Mouse (Mus musculus): ENCODE data around the gene Vps37b. TPM values are rescaled to one million over a fixed set of nuclear protein-coding genes. Genes with fewer than 3 reads are reported as not detected.

The Vps37b gene
- polyA plus RNA-seq, 1 experiment from 2014 or later = 37.7 TPM

DNA sequence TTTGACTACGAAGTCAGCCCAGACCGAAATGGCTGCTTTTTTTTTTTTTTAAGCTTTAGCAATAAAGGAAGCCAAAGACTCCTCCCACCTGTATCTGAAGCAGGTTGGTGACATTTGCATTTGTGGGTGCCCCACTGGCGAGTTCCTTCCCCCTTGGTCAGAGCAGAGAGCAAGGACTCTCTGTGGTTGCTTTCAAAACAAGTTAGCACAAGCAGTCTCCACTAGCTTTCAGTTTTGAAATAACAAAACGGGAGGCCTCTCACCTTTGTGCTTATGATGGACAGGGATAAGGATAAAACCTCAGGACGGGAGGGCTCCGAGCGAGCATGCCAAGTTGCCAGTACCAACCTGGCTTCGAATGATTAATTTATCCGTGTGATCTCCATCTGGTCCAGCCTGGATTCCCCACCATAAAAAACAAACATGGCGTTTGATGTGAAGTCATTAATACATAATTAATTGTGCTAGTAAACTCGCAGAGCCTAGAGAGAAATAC is 57.4 kb downstream of the Vps37b start:
- H3K27me3 ChIP-seq = peaks cover 6% of the 10 kb centered on the region; the same call in 1 of the 2 replicates
- no peaks in the 10 kb centered on the region for H3K36me3 ChIP-seq
- peak overlapping the region; percentile 95 for H3K4me2 ChIP-seq (replicated peaks)
- no peak overlapping the region for H3K9ac ChIP-seq
- no peak for ATAC-seq (ENCODE audit: insufficient number of reproducible peaks, low FRiP score, low TSS enrichment, low read depth)
- 34% methylated on average over 11 of the region's 11 CpGs for WGBS
- peaks cover 41% of the 10 kb centered on the region for H3K4me1 ChIP-seq
- peak overlapping the region; percentile 55 for H3K4me3 ChIP-seq (replicated peaks)
- H3K9me3 ChIP-seq (replicated peaks) = no peaks in the 10 kb centered on the region
- H3K27ac ChIP-seq (replicated peaks) = no peak overlapping the region

DNA sequence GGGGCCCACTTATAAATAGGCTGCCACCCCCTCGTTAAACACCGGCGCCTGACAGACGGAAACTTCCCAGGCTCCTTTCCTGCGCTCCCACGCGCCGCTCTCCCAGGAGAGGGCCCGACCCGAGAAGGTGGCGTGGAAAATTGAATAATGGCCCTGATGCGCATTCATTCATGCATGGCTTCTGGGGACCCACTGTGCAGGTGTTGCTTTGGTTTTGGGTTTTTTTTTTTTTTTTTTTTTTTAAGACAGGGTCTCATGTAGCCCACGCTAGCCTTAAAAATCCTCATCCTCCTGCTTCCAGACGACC is 57.9 kb downstream of the Vps37b start:
- H3K27me3 ChIP-seq = peaks cover 6% of the 10 kb centered on the region; the same call in 1 of the 2 replicates
- peak overlapping the region; percentile 95 for H3K4me2 ChIP-seq (replicated peaks)
- peak overlapping the region; percentile 55 for H3K4me3 ChIP-seq (replicated peaks)
- ATAC-seq (ENCODE audit: insufficient number of reproducible peaks, low FRiP score, low TSS enrichment, low read depth) = no peak
- no peaks in the 10 kb centered on the region for H3K36me3 ChIP-seq
- H3K9me3 ChIP-seq (replicated peaks) = no peaks in the 10 kb centered on the region
- WGBS = 0% methylated on average over 14 of the region's 14 CpGs
- H3K27ac ChIP-seq (replicated peaks) = peak overlapping the region; percentile 3
- H3K9ac ChIP-seq = peak overlapping the region; percentile 37
- H3K4me1 ChIP-seq = peaks cover 38% of the 10 kb centered on the region

DNA sequence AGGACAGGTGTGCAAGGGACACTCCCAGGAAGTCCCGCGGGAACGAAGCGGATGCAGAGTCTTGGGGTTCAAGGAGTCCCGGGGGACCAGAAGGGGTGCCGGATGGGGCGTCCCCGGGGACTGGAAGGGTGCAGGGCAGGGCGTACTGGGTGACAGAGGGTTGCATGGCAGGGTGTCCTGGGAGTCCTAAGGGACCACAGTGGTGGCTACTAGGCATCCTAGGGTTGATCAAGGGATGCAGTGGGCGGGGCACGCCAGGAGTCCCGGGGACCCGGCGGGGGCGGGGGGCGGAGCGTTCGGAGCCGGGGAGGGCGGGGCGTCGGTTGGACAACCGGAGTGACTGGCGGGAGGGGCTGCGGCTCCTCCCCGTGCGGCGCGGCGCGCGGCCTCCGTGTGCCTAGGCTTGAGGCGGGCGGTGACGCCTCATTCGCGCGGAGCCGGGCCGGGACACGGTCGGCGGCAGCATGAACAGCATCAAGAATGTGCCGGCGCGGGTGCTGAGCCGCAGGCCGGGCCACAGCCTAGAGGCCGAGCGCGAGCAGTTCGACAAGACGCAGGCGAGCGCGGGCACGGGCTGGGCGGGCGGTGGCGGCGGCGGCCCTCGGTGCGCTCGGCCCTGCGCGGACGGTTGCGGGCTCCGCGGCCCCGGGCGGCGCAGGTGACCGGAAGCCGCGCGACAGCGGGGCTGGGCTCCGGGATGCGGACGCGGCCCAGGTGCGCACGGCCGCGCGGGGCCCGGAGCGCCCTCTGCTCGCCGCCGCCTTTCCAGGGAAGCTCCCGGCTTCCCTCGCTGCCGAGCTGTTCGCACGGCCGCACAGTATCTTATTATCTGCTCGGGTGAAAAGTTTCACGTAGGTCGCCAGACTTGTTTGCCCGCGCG is 58.5 kb downstream of the Vps37b start, which contains the start of gene Hip1r:
Gene Hip1r (plus strand): TSS at position 330 of the 880 bp plus-strand sequence.
- Histone ChIP-seq H3K27me3 (peaks cover 6% of the 10 kb centered on the region; the same call in 1 of the 2 replicates), H3K4me1 (peaks cover 36% of the 10 kb centered on the region), H3K9me3 (replicated peaks) (no peaks in the 10 kb centered on the region), H3K27ac (replicated peaks) (peak within 1 kb of the TSS; percentile 3), H3K9ac (peak within 1 kb of the TSS; percentile 37), H3K36me3 (no peaks in the 10 kb centered on the region), H3K4me3 (replicated peaks) (peak within 1 kb of the TSS; percentile 55), H3K4me2 (replicated peaks) (peak within 1 kb of the TSS; percentile 95)
- peak; percentile 69 for ATAC-seq (ENCODE audit: insufficient number of reproducible peaks, low FRiP score, low TSS enrichment, low read depth)
- WGBS = under 1% methylated on average over 80 of the region's 106 CpGs

GRCm38 (mm10) chr5:123972453-123972852 is 59.6 kb downstream of the Vps37b start:
- H3K27ac ChIP-seq (replicated peaks) = no peak overlapping the region
- H3K27me3 ChIP-seq = peaks cover 6% of the 10 kb centered on the region; the same call in 1 of the 2 replicates
- H3K9ac ChIP-seq = no peak overlapping the region
- 66% methylated on average over 6 of the region's 6 CpGs for WGBS
- H3K4me3 ChIP-seq (replicated peaks) = no peak overlapping the region
- no peak for ATAC-seq (ENCODE audit: insufficient number of reproducible peaks, low FRiP score, low TSS enrichment, low read depth)
- peaks cover 32% of the 10 kb centered on the region for H3K4me1 ChIP-seq
- H3K9me3 ChIP-seq (replicated peaks) = no peaks in the 10 kb centered on the region
- no peak overlapping the region for H3K4me2 ChIP-seq (replicated peaks)
- no peaks in the 10 kb centered on the region for H3K36me3 ChIP-seq

DNA sequence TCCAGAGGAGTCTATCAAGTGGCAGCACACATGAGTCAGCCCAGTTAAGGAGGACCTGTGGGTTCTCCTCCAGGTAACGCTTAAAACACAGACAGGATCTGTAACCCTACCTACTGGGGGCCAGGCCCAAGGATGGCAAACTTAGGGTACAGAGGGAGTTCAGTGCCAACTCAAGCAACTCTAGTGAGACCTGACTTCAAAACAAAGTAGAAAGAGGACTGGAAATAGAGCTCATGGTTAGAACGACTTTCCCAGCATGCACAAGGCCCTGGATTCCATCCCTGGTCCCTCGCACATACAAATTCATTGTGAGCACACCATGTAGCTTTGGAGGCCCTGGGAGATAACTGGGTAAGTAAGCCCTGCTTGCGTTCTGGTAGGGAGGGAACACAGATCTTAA is 61.5 kb downstream of the Vps37b start:
- H3K4me2 ChIP-seq (replicated peaks) = no peak overlapping the region
- H3K9me3 ChIP-seq (replicated peaks) = no peaks in the 10 kb centered on the region
- H3K4me3 ChIP-seq (replicated peaks) = no peak overlapping the region
- peaks cover 20% of the 10 kb centered on the region for H3K4me1 ChIP-seq
- no peak overlapping the region for H3K27ac ChIP-seq (replicated peaks)
- ATAC-seq (ENCODE audit: insufficient number of reproducible peaks, low FRiP score, low TSS enrichment, low read depth) = no peak
- H3K36me3 ChIP-seq = no peaks in the 10 kb centered on the region
- H3K9ac ChIP-seq = no peak overlapping the region
- 81% methylated on average over 4 of the region's 4 CpGs for WGBS
- H3K27me3 ChIP-seq = peaks cover 6% of the 10 kb centered on the region; the same call in 1 of the 2 replicates

DNA sequence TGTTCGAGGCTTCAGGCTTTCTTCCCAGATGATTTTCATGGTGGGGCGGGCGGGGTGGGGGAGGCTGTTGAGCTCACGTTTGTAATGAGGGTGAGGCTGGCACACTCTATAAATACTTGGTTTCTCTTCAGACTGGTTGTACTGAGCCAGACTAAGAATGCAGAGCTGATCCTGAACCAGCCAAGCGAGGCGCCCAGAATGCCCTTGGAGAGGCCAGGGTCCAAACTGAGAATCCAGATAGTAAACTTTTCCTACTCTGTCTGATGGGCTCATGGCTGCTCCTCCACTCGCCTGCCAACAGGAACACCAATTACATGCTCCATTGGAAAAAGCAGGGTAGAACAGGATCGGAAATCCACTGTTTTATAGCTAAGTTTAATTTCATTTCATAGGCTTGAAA is 62.9 kb downstream of the Vps37b start:
- H3K4me3 ChIP-seq (replicated peaks) = no peak overlapping the region
- WGBS = 66% methylated on average over 8 of the region's 8 CpGs
- H3K36me3 ChIP-seq = no peaks in the 10 kb centered on the region
- peaks cover 7% of the 10 kb centered on the region for H3K4me1 ChIP-seq
- no peaks in the 10 kb centered on the region for H3K9me3 ChIP-seq (replicated peaks)
- ATAC-seq (ENCODE audit: insufficient number of reproducible peaks, low FRiP score, low TSS enrichment, low read depth) = no peak
- H3K4me2 ChIP-seq (replicated peaks) = no peak overlapping the region
- no peak overlapping the region for H3K27ac ChIP-seq (replicated peaks)
- H3K27me3 ChIP-seq = 0 out of 2 replicates have a peak, but pooled peaks cover 3% of the 10 kb centered on the region
- H3K9ac ChIP-seq = no peak overlapping the region

DNA sequence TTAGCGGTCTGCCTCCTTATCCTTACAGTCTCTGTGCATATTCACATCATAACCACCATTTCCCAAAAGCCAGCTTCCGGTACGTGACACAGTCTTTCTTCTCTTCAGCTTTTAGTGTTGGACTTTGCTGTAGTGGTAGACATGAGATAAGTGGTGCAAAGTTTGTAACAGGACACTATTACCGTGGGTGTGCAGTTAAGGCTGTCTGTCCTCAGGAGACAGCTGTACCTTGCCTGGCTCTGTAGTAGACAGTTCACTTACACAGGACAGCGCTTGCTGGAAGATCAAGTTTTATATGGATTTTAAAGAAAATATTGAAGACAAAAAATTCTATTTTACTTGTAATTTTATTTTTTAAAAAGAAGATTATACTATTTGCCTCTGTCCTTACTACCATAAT is 63.6 kb downstream of the Vps37b start:
- no peak overlapping the region for H3K4me2 ChIP-seq (replicated peaks)
- H3K9me3 ChIP-seq (replicated peaks) = no peaks in the 10 kb centered on the region
- no peak for ATAC-seq (ENCODE audit: insufficient number of reproducible peaks, low FRiP score, low TSS enrichment, low read depth)
- H3K27ac ChIP-seq (replicated peaks) = no peak overlapping the region
- peaks cover 5% of the 10 kb centered on the region for H3K4me1 ChIP-seq
- no peak overlapping the region for H3K9ac ChIP-seq
- WGBS = 71% methylated on average over 5 of the region's 5 CpGs
- no peaks in the 10 kb centered on the region for H3K36me3 ChIP-seq
- no peak overlapping the region for H3K4me3 ChIP-seq (replicated peaks)
- H3K27me3 ChIP-seq = 0 out of 2 replicates have a peak, but pooled peaks cover 3% of the 10 kb centered on the region

DNA sequence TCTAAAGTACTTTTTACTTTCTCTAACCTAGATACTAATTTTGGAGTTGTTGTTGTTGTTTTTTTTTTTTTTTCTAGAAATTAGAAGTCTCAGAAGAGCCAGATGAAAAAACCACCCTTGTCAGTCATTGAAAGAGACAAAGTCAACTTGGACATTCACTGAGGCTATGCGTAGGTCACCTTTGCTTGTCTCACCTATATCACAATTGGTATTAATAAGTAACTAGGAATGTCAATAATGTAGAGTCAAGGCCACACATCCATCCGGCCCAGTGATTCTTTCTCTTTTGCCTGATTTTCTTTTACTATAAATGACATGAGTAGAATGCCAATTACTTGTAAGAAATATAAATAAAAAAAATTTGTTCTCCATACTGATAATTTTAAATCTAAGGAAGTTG is 65.3 kb downstream of the Vps37b start:
- Histone ChIP-seq H3K36me3 (no peaks in the 10 kb centered on the region), H3K27ac (replicated peaks) (no peak overlapping the region), H3K9me3 (replicated peaks) (no peaks in the 10 kb centered on the region), H3K4me3 (replicated peaks) (no peak overlapping the region), H3K27me3 (no peaks in the 10 kb centered on the region), H3K4me2 (replicated peaks) (no peak overlapping the region), H3K4me1 (no peaks in the 10 kb centered on the region), H3K9ac (no peak overlapping the region)
- WGBS = 94% methylated on average over 2 of the region's 2 CpGs
- no peak for ATAC-seq (ENCODE audit: insufficient number of reproducible peaks, low FRiP score, low TSS enrichment, low read depth)

DNA sequence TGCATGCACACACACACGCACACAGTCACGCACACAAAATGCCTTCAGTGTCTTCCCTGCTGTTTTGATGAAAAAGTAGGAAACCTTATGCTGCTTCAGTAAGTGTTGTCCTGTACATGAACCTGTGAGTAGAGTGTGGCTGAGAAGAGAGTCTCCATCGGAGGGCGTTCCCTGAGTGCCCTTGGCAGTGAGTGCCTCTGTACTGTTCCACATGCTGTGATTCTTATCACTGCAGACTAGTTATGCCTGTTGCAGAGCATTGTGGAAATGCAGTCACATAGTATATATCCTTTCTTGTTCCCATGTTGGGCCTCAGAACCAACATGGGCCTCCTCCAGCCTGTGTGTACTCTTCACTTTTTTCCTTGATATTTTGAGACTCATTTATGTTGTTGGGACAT is 67.9 kb downstream of the Vps37b start:
- Histone ChIP-seq H3K4me3 (replicated peaks) (no peak overlapping the region), H3K9me3 (replicated peaks) (no peaks in the 10 kb centered on the region), H3K9ac (no peak overlapping the region), H3K27me3 (no peaks in the 10 kb centered on the region), H3K36me3 (no peaks in the 10 kb centered on the region), H3K4me2 (replicated peaks) (no peak overlapping the region), H3K4me1 (no peaks in the 10 kb centered on the region), H3K27ac (replicated peaks) (no peak overlapping the region)
- 90% methylated on average over 4 of the region's 4 CpGs for WGBS
- ATAC-seq (ENCODE audit: insufficient number of reproducible peaks, low FRiP score, low TSS enrichment, low read depth) = no peak

DNA sequence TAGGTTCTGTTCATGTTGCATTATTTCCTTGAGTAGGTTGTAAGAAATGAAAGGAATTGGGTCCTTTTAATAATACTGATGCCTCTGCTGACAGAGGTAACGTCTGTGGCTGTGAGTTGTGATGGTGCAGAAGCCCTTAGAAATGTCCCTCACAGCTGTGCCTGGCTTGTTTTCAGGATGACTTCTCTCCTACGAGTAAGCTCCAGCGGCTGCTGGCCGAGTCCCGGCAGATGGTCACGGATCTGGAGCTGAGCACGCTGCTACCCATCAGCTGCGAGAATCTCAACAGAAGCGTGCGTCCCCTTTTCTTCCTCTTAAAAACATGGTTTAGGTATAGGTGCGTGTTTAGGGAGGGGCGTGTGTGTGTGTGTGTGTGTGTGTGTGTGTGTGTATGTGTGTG is 71.0 kb downstream of the Vps37b start:
- Histone ChIP-seq H3K4me3 (replicated peaks) (no peak overlapping the region), H3K9me3 (replicated peaks) (no peaks in the 10 kb centered on the region), H3K4me1 (no peaks in the 10 kb centered on the region), H3K4me2 (replicated peaks) (no peak overlapping the region), H3K36me3 (no peaks in the 10 kb centered on the region), H3K9ac (no peak overlapping the region), H3K27ac (replicated peaks) (no peak overlapping the region), H3K27me3 (no peaks in the 10 kb centered on the region)
- ATAC-seq (ENCODE audit: insufficient number of reproducible peaks, low FRiP score, low TSS enrichment, low read depth) = no peak
- 81% methylated on average over 12 of the region's 12 CpGs for WGBS

DNA sequence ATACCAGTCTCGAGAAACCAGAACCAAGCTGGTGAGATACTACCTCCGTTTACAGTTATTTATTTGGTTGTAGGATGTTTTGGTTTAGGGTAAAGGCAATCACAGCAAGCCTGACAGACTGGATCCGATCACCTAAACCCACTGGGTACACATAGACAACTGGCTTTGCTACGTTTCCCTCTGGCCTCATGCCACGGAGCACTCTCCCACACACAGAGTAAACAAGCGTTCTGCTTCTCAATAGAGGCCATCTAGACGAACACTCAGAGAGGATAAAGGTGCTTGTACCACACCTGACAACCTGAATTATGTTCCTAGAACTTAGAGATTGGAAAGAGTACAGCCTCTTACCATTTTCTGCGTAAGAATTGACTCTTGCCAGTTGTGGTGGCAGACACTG is 71.9 kb downstream of the Vps37b start:
- H3K9ac ChIP-seq = no peak overlapping the region
- WGBS = 64% methylated on average over 8 of the region's 8 CpGs
- H3K36me3 ChIP-seq = no peaks in the 10 kb centered on the region
- no peaks in the 10 kb centered on the region for H3K4me1 ChIP-seq
- H3K27ac ChIP-seq (replicated peaks) = no peak overlapping the region
- no peaks in the 10 kb centered on the region for H3K27me3 ChIP-seq
- no peaks in the 10 kb centered on the region for H3K9me3 ChIP-seq (replicated peaks)
- no peak for ATAC-seq (ENCODE audit: insufficient number of reproducible peaks, low FRiP score, low TSS enrichment, low read depth)
- H3K4me2 ChIP-seq (replicated peaks) = no peak overlapping the region
- H3K4me3 ChIP-seq (replicated peaks) = no peak overlapping the region

Data from embryonic facial prominence, embryonic 15.5 days (tissue).